Mouse (Mus musculus): ENCODE measurements around the gene Btg4.
"Not testable (repeated sequence)": the region's sequence is repeated elsewhere in the genome, so short reads cannot be mapped to it uniquely, and the experiment has no call there.

Gene Btg4

DNA sequence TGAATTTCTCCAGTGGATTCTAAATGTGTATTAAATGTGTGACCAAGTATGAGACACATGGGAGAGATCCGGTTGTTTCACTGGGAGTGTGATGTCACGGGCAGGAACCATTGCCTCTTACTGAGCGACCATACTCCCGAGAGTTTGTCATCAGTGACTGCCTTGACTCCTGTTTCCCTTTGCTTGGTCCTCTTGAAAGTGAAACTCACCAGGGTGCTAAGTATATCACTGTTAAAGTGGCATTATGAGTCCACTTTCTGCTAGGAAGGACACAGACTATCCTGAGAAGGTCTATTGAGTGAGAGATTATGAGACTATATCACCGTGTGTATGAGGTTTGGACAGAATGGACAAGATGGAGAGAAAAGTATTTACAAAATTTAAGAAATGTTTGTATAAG, 20.9 kb downstream of the Btg4 start:
- DNase-seq (ENCODE audit: low spot score), result no peak

- DNase-seq (ENCODE audit: low spot score), result no peak
These were observed 33.0 kb downstream of the Btg4 start for GRCm38 (mm10) chr9:51093697-51094096.

- DNase-seq (ENCODE audit: low spot score), result no peak
These were observed 35.6 kb downstream of the Btg4 start for GRCm38 (mm10) chr9:51096306-51096705.

- DNase-seq (ENCODE audit: low spot score), result no peak
These were observed 41.2 kb downstream of the Btg4 start, which contains the start of gene 4833427G06Rik for GRCm38 (mm10) chr9:51101756-51102425. Gene 4833427G06Rik, minus strand, starts transcription at chr9:51102078.

- no peak for DNase-seq (ENCODE audit: low spot score)
These were observed 42.5 kb downstream of the Btg4 start for GRCm38 (mm10) chr9:51102963-51103807.

DNA sequence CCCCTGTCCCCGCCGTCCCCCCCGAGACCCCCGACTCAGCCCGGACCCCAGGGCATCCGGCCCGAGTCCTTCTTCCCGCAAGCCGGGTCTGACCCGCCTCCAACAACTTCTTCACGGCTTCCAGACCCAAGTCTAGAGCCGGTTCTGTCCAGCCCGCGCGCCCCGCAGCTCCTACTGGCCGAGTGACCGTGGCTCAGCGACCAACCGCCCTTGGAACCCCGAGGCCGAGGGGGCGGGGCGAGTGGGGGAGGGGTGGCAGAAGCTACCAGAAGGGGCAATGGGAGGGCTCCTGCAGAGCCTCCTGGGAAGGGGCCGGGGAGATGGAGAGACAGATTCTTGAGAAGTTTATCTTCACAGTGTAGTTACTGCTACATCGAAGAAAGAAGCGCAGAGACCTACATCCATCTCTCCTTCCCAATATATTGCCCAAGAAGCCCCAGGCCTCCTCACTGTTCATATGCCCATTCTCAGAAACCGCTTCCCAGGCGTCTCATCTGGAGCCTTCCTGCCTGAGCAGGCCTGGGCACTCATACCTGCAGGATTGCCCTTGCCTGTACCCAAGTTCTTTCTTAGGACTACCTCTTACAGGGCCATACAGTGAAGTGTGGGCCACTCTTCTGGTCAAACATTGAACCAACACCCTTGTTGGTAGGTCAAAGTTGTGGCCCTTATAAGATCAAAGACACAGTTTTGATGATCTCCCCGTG, 43.3 kb downstream of the Btg4 start:
- no peak for DNase-seq (ENCODE audit: low spot score)

DNA sequence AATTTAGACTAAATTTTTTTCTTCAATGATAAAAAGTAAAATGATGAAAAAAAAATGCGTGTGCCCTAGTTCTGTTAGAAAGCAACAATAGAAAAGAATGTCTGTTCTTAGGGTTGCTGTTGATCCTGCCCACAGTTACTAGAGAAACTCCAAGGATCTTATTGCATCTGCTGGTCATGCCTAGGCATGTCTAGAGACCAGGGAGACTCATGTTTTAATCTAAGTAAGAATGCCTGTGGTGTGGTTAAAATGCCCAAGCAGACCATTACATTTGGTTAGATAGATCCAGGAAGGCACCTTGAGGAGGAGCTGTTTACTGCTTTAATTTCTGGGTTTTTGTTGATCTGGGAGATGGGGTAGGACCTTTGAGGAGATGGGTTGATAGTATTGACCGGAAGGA, 45.0 kb downstream of the Btg4 start:
- DNase-seq (ENCODE audit: low spot score), result no peak

GRCm38 (mm10) chr9:51114767-51115166, 54.1 kb downstream of the Btg4 start:
- no peak for DNase-seq (ENCODE audit: low spot score)

DNA sequence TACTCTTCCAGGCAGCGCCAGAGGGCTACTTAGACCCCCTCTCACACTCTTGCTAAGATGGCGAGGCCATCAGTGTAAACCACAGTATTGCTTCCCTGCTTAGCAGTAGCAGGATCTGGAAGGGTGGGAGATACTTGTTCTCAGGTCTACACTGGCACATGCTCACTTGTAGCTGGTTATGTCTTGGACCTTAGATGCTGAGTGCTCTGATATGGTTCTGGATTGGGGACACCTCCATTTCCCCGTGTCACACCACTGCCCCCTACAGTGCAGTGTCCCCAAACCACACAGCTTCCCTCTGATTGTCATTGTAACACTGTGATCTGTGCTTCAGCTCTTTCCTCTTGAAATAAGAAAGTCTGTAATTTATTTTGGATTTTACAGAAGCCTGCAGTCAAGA, 76.3 kb downstream of the Btg4 start:
- no peak for DNase-seq (ENCODE audit: low spot score)

DNA sequence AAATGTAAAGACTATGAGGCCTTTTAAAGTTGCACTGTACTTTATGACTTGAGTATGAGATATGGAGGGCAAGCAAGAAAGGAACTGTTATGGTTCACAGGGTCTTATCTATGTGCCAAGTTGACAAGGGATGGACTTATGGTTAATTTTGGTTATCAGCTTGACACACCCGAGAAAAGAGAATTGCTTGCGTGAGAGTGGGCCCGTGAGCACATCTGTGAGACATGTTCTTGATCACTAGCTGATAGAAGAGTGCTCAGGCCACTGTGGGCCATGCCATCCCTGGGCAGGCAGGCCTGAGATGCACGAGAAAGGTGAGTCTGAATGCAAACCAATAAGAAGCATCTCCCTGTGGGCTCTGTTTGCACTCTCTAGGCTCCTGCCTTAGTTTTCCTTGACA, 76.7 kb downstream of the Btg4 start:
- no peak for DNase-seq (ENCODE audit: low spot score)

DNA sequence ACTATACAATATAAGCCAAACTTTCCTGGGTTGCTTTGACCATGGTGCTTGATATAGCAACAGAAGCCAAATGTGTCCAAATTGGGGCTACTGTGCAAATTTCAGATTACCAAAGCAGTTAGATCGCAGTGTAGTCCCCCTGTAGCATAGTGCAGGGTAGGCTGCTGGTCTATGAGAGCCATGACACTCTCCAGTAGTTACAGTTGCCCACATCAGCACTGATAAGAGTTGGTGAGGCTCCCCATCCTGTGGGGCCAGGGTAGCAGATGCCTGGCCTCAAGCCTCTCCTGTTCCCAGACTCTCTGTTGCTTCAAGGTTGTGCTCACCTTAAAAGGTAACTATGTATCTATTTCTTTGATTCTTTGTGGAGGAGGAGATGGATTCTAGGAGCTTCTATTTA, 77.1 kb downstream of the Btg4 start:
- no peak for DNase-seq (ENCODE audit: low spot score)

- DNase-seq (ENCODE audit: low spot score), result no peak
These were observed 77.6 kb downstream of the Btg4 start for GRCm38 (mm10) chr9:51138301-51138700.

- DNase-seq (ENCODE audit: low spot score), result not testable (repeated sequence)
These were observed 78.7 kb downstream of the Btg4 start for GRCm38 (mm10) chr9:51139401-51139800.

DNA sequence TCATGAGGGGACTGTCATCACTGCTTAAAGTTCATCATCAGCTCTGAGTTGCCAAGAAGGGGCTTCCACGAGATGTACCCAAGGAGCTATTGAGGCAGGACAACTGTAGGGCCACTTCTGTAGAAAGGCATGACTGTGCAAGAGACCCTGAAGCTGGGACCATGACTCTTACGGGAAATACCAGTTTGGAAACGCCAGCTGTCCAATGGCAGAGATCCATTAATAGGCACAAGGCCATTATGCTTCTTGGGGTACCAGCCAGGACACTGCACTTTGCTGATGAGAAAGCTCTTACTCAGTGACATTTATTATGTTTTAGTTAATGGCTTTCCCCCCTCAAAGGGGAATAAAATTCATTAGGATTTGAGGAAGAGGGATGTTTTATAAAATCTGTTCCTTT, 80.0 kb downstream of the Btg4 start:
- DNase-seq (ENCODE audit: low spot score), result no peak

- no peak for DNase-seq (ENCODE audit: low spot score)
These were observed 82.7 kb downstream of the Btg4 start for GRCm38 (mm10) chr9:51143437-51143836.

GRCm38 (mm10) chr9:51144218-51144617, 83.5 kb downstream of the Btg4 start:
- no peak for DNase-seq (ENCODE audit: low spot score)

- DNase-seq (ENCODE audit: low spot score), result no peak
These were observed 85.8 kb downstream of the Btg4 start for GRCm38 (mm10) chr9:51146496-51146895.

- DNase-seq (ENCODE audit: low spot score), result no peak
These were observed 86.6 kb downstream of the Btg4 start for GRCm38 (mm10) chr9:51147294-51147693.

- peak; percentile 48 for DNase-seq (ENCODE audit: low spot score)
These were observed 91.5 kb downstream of the Btg4 start for GRCm38 (mm10) chr9:51152079-51152752.

DNA sequence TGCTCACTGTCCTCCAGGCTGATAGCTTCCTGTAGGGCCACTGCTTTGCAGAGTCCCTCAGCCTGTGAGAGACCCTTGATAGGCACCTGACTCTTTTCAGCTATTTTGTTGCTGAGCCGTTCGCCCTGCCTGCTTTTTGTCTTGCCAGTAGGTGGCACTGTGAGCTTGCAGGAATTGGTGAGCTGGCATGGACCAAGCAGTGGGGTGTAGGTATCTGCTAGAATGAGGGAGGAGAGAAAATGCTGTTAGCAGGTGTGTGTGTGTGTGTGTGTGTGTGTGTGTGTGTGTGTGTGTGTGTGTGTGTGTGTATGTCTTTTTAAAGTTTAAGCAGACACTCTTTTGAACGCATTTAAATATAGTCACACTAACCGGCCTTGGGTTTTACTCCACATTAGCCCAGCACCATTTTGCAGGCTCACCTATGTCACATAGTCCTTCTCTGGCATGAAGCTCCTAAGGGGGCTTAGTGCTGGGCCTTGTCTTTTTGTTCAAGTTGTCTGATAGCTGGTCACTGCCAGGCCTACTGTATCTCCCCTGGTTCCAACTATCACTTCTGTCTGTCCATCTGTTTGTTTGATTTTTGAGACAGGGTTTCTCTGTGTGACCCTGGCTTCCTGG, 101.2 kb downstream of the Btg4 start:
- DNase-seq (ENCODE audit: low spot score), result peak; percentile 80

GRCm38 (mm10) chr9:51163989-51164388, 103.3 kb downstream of the Btg4 start:
- DNase-seq (ENCODE audit: low spot score), result no peak

All from layer of hippocampus, adult 9-10 months (tissue).